Mouse (Mus musculus) left cerebral cortex, postnatal 10 days (tissue): ENCODE results near the gene Pcyt1a. TPM values are rescaled to one million over a fixed set of nuclear protein-coding genes. Genes with fewer than 3 reads are reported as not detected.

Experiments
- DNase-seq, 2 experiments: peaks; one replicate each; pipeline ENCODE4 v3.0.0; 2021 to 2022; ENCODE audit warnings: low spot score in 2 of 2, mixed read lengths in 1 of 2; ENCODE audit errors: extremely low spot score in 1 of 2
- intact Hi-C: fragments of 180-260 bp; cut with DNase I; formaldehyde crosslinking; loops from one replicate; pipeline ENCODE4 v1.15.1; 2025
- total RNA-seq, 2 experiments: library from RNA; stranded (reverse); gene quantifications; 2 replicates each; pipeline ENCODE4 v1.2.3; 2021

Pcyt1a gene
- total RNA-seq, 2 experiments from 2014 or later, result 44.1 to 44.3 TPM

- DNase-seq, result no peak
- intact Hi-C loops, result no loop called here
Observed at GRCm38 (mm10) chr16:32502621-32503335, 72.1 kb downstream of the Pcyt1a start.

- no peak for DNase-seq
- intact Hi-C loops, result no loop called here
Observed at GRCm38 (mm10) chr16:32503633-32504032, 72.9 kb downstream of the Pcyt1a start.

GRCm38 (mm10) chr16:32506298-32506697 is 75.6 kb downstream of the Pcyt1a start:
- intact Hi-C loops, result loop anchor here (2.0 to 5.0 kb wide), 3 partner anchors 106 to 183 kb away; no protein-coding TSS in a partner anchor
- no peak for DNase-seq

- intact Hi-C loops, result loop anchor here (2.0 to 5.0 kb wide), 3 partner anchors 105 to 182 kb away; no protein-coding TSS in a partner anchor
- DNase-seq, result no peak
Observed at GRCm38 (mm10) chr16:32506868-32507267, 76.1 kb downstream of the Pcyt1a start.

- peak in 1 of 2 experiments; percentile 75 for DNase-seq
Observed at GRCm38 (mm10) chr16:32507407-32507806, 76.7 kb downstream of the Pcyt1a start.

GRCm38 (mm10) chr16:32508035-32508434 is 77.3 kb downstream of the Pcyt1a start:
- no peak for DNase-seq
- intact Hi-C loops, result loop anchor here (5.0 kb wide), 2 partner anchors 104 to 129 kb away; no protein-coding TSS in a partner anchor

More at GRCm38 (mm10) chr16:32507407-32507806, 76.7 kb downstream of the Pcyt1a start:
- intact Hi-C loops, result loop anchor here (2.0 to 5.0 kb wide), 3 partner anchors 105 to 181 kb away; no protein-coding TSS in a partner anchor

GRCm38 (mm10) chr16:32508506-32509065 is 77.9 kb downstream of the Pcyt1a start:
- intact Hi-C loops, result loop anchor here (5.0 kb wide), 2 partner anchors 104 to 129 kb away; no protein-coding TSS in a partner anchor

GRCm38 (mm10) chr16:32509066-32509942 is 78.6 kb downstream of the Pcyt1a start:
- DNase-seq, result no peak

More at GRCm38 (mm10) chr16:32508506-32509065, 77.9 kb downstream of the Pcyt1a start:
- no peak for DNase-seq

GRCm38 (mm10) chr16:32510399-32511337 is 79.9 kb downstream of the Pcyt1a start:
- intact Hi-C loops, result no loop called here

More at GRCm38 (mm10) chr16:32509066-32509942, 78.6 kb downstream of the Pcyt1a start:
- intact Hi-C loops, result loop anchor here (5.0 kb wide), 2 partner anchors 103 to 128 kb away; no protein-coding TSS in a partner anchor

GRCm38 (mm10) chr16:32511338-32511734 is 80.6 kb downstream of the Pcyt1a start:
- intact Hi-C loops, result no loop called here
- no peak for DNase-seq

More at GRCm38 (mm10) chr16:32510399-32511337, 79.9 kb downstream of the Pcyt1a start:
- DNase-seq, result no peak

- peak in 1 of 2 experiments; percentile 67 for DNase-seq
- intact Hi-C loops, result no loop called here
Observed at GRCm38 (mm10) chr16:32511827-32512490, 81.2 kb downstream of the Pcyt1a start.

GRCm38 (mm10) chr16:32512921-32513320 is 82.2 kb downstream of the Pcyt1a start:
- peak in 1 of 2 experiments; percentile 56 for DNase-seq
- intact Hi-C loops, result no loop called here

- intact Hi-C loops, result no loop called here
- peak in 1 of 2 experiments; percentile 49 for DNase-seq
Observed at GRCm38 (mm10) chr16:32513401-32513800, 82.7 kb downstream of the Pcyt1a start.

- intact Hi-C loops, result no loop called here
- DNase-seq, result no peak
Observed at GRCm38 (mm10) chr16:32513948-32514347, 83.2 kb downstream of the Pcyt1a start.

- peak; percentile 74 to 79 for DNase-seq
- intact Hi-C loops, result no loop called here
Observed at GRCm38 (mm10) chr16:32516006-32516962, 85.6 kb downstream of the Pcyt1a start.

GRCm38 (mm10) chr16:32517785-32518481 is 87.2 kb downstream of the Pcyt1a start:
- intact Hi-C loops, result no loop called here
- no peak for DNase-seq
